Mouse (Mus musculus) heart, postnatal 0 days (tissue): ENCODE results near the gene Cabp4.

ENCODE experiments used
- CTCF ChIP-seq: IDR thresholded peaks from 2 replicates; pipeline ENCODE4 v1.5.1; 2016; ENCODE audit warnings: antibody characterized with exemption, control low read depth, low read depth
- EP300 ChIP-seq: IDR thresholded peaks from 2 replicates; pipeline ENCODE4 v1.6.1; 2016; ENCODE audit warnings: antibody characterized with exemption, low read depth

DNA sequence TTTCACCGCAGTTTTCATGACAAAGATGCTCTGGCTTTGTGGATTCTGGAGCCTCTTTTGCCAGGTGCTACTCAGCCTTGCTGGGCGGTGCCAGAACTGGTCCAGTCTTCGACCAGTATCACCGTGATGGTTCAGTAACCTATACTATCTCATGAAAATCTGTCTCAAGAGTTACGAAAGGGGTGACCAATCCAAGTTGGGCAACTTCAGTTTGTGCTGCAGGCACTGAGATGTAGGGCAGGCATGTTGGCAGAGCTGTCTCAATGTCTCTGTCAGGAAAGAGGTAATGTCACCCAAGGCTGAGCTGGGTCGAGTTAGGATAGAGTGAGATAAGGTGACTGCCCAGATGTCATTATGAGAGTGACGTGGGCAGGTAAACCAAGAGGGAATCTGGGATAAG lies 36.6 kb upstream of the Cabp4 start:
- TF ChIP-seq CTCF, result no peak
- TF ChIP-seq EP300, result no peak
